In genomic region chr4:22133547-22134495, GRCm38 (mm10) we compare ENCODE assay signal across 20 mouse cellular contexts.
A peak's percentile ranks its signal among the peaks of the same experiment; 100 is the strongest.
DNase-seq lines count a peak whose midpoint lies in the region; ATAC-seq and TF ChIP-seq lines count a peak whose summit lies in the region.
"Had no signal": no experiment of that assay in that cellular context is flagged by ENCODE, and none has a peak within 500 bp of the region (broad histone marks: within the 10 kb centered on the region; RNA-seq: fewer than 3 reads in every experiment).

No protein-coding gene starts in this region.

- no peak overlapping the region for H3K4me2 ChIP-seq in hindbrain, embryonic 16.5 days (ENCODE audit: low read length)
- no peak overlapping the region for H3K4me2 ChIP-seq in lung, embryonic 15.5 days
- H3K4me2 ChIP-seq in midbrain, embryonic 15.5 days = no peak overlapping the region
- H3K4me2 ChIP-seq: embryonic facial prominence, embryonic 15.5 days; heart, embryonic 13.5 days; midbrain, embryonic 12.5 days had no signal

- H3K27me3 ChIP-seq in hindbrain, embryonic 16.5 days (replicated peaks; ENCODE audit: control insufficient read depth, insufficient read depth, low read length) = no peaks in the 10 kb centered on the region
- H3K27me3 ChIP-seq in hindbrain, embryonic 10.5 days (ENCODE audit: insufficient read depth, poor library complexity, severe bottlenecking) = no peaks in the 10 kb centered on the region
- H3K27me3 ChIP-seq in lung, embryonic 15.5 days = no peaks in the 10 kb centered on the region
- no peaks in the 10 kb centered on the region for H3K27me3 ChIP-seq in midbrain, embryonic 15.5 days (replicated peaks)
- H3K27me3 ChIP-seq: embryonic facial prominence, embryonic 15.5 days; heart, embryonic 13.5 days; midbrain, embryonic 12.5 days had no signal

- no peak overlapping the region for H3K4me3 ChIP-seq in hindbrain, embryonic 16.5 days (ENCODE audit: low read length)
- no peak overlapping the region for H3K4me3 ChIP-seq in hindbrain, embryonic 10.5 days
- no peak overlapping the region for H3K4me3 ChIP-seq in lung, embryonic 15.5 days
- H3K4me3 ChIP-seq in midbrain, embryonic 15.5 days = no peak overlapping the region
- H3K4me3 ChIP-seq: embryonic facial prominence, embryonic 15.5 days; heart, embryonic 13.5 days; midbrain, embryonic 12.5 days had no signal

- ATAC-seq in hindbrain, embryonic 16.5 days = peak; percentile 28; the same call in 1 of the 2 replicates
- ATAC-seq in lung, embryonic 15.5 days (ENCODE audit: borderline replicate concordance, extremely low read depth, low FRiP score, low TSS enrichment) = 0 out of 2 replicates have a peak, but pooled peaks have one; percentile 49
- ATAC-seq in midbrain, embryonic 15.5 days (replicated peaks) = peak; percentile 59

- WGBS in hindbrain, embryonic 16.5 days = 51% methylated on average over 14 of the region's 14 CpGs
- WGBS in hindbrain, embryonic 10.5 days = 52% methylated on average over 14 of the region's 14 CpGs
- WGBS in lung, embryonic 15.5 days = 42% methylated on average over 14 of the region's 14 CpGs
- WGBS in midbrain, embryonic 15.5 days = 34% methylated on average over 14 of the region's 14 CpGs

- no peaks in the 10 kb centered on the region for H3K9me3 ChIP-seq in hindbrain, embryonic 16.5 days (ENCODE audit: control insufficient read depth, low read length)
- H3K9me3 ChIP-seq in hindbrain, embryonic 10.5 days = no peaks in the 10 kb centered on the region
- H3K9me3 ChIP-seq in lung, embryonic 15.5 days = no peaks in the 10 kb centered on the region
- H3K9me3 ChIP-seq in midbrain, embryonic 15.5 days = no peaks in the 10 kb centered on the region
- H3K9me3 ChIP-seq: embryonic facial prominence, embryonic 15.5 days; heart, embryonic 13.5 days; midbrain, embryonic 12.5 days had no signal

- TF ChIP-seq POLR2A in brain, embryonic 14.5 days (IDR thresholded peaks at IDR 0.05; ENCODE audit: borderline replicate concordance, extremely low read depth, insufficient read depth, insufficient read length, poor library complexity, severe bottlenecking) = no peak

- no peak for TF ChIP-seq CTCF in brain, embryonic 14.5 days (IDR thresholded peaks at IDR 0.05; ENCODE audit: borderline replicate concordance, extremely low read depth, insufficient read depth, insufficient read length)

- DNase-seq in hindbrain, embryonic 10.5 days (ENCODE audit: low spot score) = no peak
- DNase-seq in lung, postnatal 25 days (ENCODE audit: low spot score) = no peak
- DNase-seq in brain, embryonic 14.5 days (ENCODE audit: low read depth) = peak; percentile 51
- DNase-seq in thymus, postnatal 14 days = no peak
- DNase-seq: adrenal gland, postnatal 10 days; B cell, adult 2 months; cerebellum, adult 11-12 months; heart, adult 11 months; heart, postnatal 4 days; lung, postnatal 36 days; right cerebral cortex, postnatal 25 days; thymus, postnatal 36 days had no signal

- H3K9ac ChIP-seq in hindbrain, embryonic 16.5 days (ENCODE audit: low read depth, low read length) = no peak overlapping the region
- H3K9ac ChIP-seq in lung, embryonic 15.5 days = no peak overlapping the region
- no peak overlapping the region for H3K9ac ChIP-seq in midbrain, embryonic 15.5 days
- H3K9ac ChIP-seq: embryonic facial prominence, embryonic 15.5 days; heart, embryonic 13.5 days; liver, embryonic 14.5 days; midbrain, embryonic 12.5 days had no signal

- H3K36me3 ChIP-seq in hindbrain, embryonic 16.5 days (ENCODE audit: control insufficient read depth, insufficient read depth, low read length) = no peaks in the 10 kb centered on the region
- H3K36me3 ChIP-seq in hindbrain, embryonic 10.5 days = no peaks in the 10 kb centered on the region
- no peaks in the 10 kb centered on the region for H3K36me3 ChIP-seq in lung, embryonic 15.5 days
- H3K36me3 ChIP-seq in midbrain, embryonic 15.5 days (replicated peaks) = no peaks in the 10 kb centered on the region
- H3K36me3 ChIP-seq: embryonic facial prominence, embryonic 15.5 days; heart, embryonic 13.5 days; midbrain, embryonic 12.5 days had no signal

- no peaks in the 10 kb centered on the region for H3K4me1 ChIP-seq in hindbrain, embryonic 16.5 days (ENCODE audit: control insufficient read depth, insufficient read depth, low read depth, low read length)
- peaks cover 13% of the 10 kb centered on the region for H3K4me1 ChIP-seq in hindbrain, embryonic 10.5 days (replicated peaks)
- H3K4me1 ChIP-seq in lung, embryonic 15.5 days = no peaks in the 10 kb centered on the region
- H3K4me1 ChIP-seq in midbrain, embryonic 15.5 days = peaks cover 22% of the 10 kb centered on the region
- H3K4me1 ChIP-seq: embryonic facial prominence, embryonic 15.5 days; heart, embryonic 13.5 days had no signal

- no peak overlapping the region for H3K27ac ChIP-seq in hindbrain, embryonic 16.5 days (ENCODE audit: low read depth, low read length)
- H3K27ac ChIP-seq in hindbrain, embryonic 10.5 days = no peak overlapping the region
- H3K27ac ChIP-seq in lung, embryonic 15.5 days = no peak overlapping the region
- H3K27ac ChIP-seq in midbrain, embryonic 15.5 days = 0 out of 2 replicates have a peak overlapping the region, but pooled peaks have one; percentile 41
- H3K27ac ChIP-seq: embryonic facial prominence, embryonic 15.5 days; heart, embryonic 13.5 days; kidney, postnatal 0 days; liver, embryonic 14.5 days; midbrain, embryonic 12.5 days had no signal
